Mouse (Mus musculus) heart, embryonic 16.5 days (tissue): Measurements from ENCODE around the gene Casc1. TPM values are rescaled to one million over a fixed set of nuclear protein-coding genes. Genes with fewer than 3 reads are reported as not detected.

Source experiments
- ATAC-seq: fragments of 200-750 bp; cut with Nextera tagmentation; replicated peaks from 2 replicates; pipeline ENCODE4 v1.8.0; 2017; ENCODE audit warnings: moderate number of reproducible peaks; ENCODE audit not compliant: insufficient read depth, low FRiP score; ENCODE audit errors: extremely low read depth
- H3K27ac ChIP-seq: fragments of 300-500 bp; sonication (generic); 2 replicates; pipeline ENCODE4 v1.5.1; 2014; ENCODE audit warnings: mild to moderate bottlenecking, low read length, control low read depth, moderate library complexity
- H3K27me3 ChIP-seq: fragments of 300-500 bp; sonication (generic); 2 replicates; pipeline ENCODE4 v1.6.1; 2014; ENCODE audit warnings: low read length, mixed read lengths; ENCODE audit not compliant: control insufficient read depth, insufficient read depth
- H3K36me3 ChIP-seq: fragments of 300-500 bp; sonication (generic); 2 replicates; pipeline ENCODE4 v1.6.1; 2014; ENCODE audit not compliant: control insufficient read depth, insufficient read depth
- H3K4me1 ChIP-seq: fragments of 300-500 bp; sonication (generic); 2 replicates; pipeline ENCODE4 v1.6.1; 2014; ENCODE audit warnings: low read length, mixed read lengths; ENCODE audit not compliant: control insufficient read depth, insufficient read depth
- H3K4me2 ChIP-seq: fragments of 300-500 bp; sonication (generic); 2 replicates; pipeline ENCODE4 v1.6.1; 2014; ENCODE audit warnings: low read depth, mild to moderate bottlenecking, control low read depth, low read length
- H3K4me3 ChIP-seq: fragments of 300-500 bp; sonication (generic); 2 replicates; pipeline ENCODE4 v1.5.1; 2014; ENCODE audit warnings: mild to moderate bottlenecking, control low read depth, low read length
- H3K9ac ChIP-seq: fragments of 300-500 bp; sonication (generic); 2 replicates; pipeline ENCODE4 v1.6.1; 2014; ENCODE audit warnings: low read length, control low read depth
- H3K9me3 ChIP-seq: fragments of 300-500 bp; sonication (generic); replicated peaks from 2 replicates; pipeline ENCODE4 v1.6.1; 2016; ENCODE audit warnings: low read length; ENCODE audit not compliant: control insufficient read depth
- WGBS: fragments of 180-500 bp; shearing (Covaris S2); extraction: QIAGEN DNeasy Blood & Tissue Kit; methylation state at CpG from one replicate; pipeline ENCODE4 v1.1.7; 2014; 5-methylcytosine and 5-hydroxymethylcytosine counted together
- polyA plus RNA-seq: library from polyadenylated mRNA; unstranded; fragments of >200 nt; fragmentation: Nextera tagmentation; extraction: Ambion mirVana; gene quantifications from 2 replicates; pipeline ENCODE4 v1.2.1, GENCODE M21; 2015

The Casc1 gene
- polyA plus RNA-seq, 1 experiment from 2014 or later: 0.53 TPM

DNA sequence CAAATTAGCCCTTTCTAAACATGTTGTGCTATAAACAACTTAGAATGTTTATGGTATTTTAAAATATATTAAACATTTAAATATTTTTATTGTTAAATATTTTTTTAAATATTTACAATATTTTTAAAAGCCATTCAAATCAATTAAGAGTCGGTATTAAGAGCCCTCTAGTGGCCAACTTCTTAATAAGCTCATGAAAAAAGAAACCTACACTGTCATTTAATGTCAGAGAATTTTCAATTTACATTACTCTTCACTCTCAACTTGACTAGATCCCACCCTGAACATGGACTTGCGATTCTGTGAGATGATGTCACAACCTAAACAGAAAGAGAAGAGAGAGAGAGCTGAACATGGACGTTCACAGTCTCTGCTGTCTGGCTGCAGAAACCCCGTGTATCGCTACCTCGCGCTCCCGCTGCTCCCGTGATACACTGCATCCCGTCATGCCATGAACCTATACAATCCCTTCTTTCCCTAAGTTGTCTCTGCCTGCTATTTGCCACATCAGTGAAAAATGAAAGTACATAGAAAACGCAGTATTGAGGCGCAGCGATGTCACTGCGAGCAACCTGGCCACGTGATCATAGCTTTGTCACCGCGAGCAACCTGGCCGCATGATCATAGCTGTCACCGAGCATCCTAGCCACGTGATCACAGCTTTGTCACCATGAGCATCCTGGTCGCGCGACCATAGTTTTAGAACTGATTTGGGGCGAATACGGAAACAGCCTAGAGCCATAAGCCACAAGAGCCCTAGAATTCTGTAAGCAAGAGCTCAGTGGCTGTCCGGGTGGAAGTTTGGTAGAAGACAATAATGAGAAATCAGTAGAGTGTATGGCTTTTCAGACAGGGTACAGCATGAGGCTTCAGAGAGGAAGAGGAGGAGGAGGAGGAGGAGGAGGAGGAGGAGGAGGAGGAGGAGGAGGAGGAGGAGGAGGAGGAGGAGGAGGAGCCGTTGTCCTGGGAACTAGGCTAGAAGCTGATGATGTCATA lies 23.4 kb downstream of the Casc1 start:
- Histone ChIP-seq H3K9ac (peak overlapping the region; percentile 43), H3K27me3 (no peaks in the 10 kb centered on the region), H3K4me2 (peak overlapping the region; percentile 66), H3K27ac (no peak overlapping the region), H3K9me3 (no peaks in the 10 kb centered on the region), H3K4me1 (no peaks in the 10 kb centered on the region), H3K36me3 (no peaks in the 10 kb centered on the region), H3K4me3 (peak overlapping the region; percentile 47)
- WGBS: 51% methylated on average over 27 of the region's 27 CpGs
- peak; percentile 19; the same call in 1 of the 2 replicates for ATAC-seq

DNA sequence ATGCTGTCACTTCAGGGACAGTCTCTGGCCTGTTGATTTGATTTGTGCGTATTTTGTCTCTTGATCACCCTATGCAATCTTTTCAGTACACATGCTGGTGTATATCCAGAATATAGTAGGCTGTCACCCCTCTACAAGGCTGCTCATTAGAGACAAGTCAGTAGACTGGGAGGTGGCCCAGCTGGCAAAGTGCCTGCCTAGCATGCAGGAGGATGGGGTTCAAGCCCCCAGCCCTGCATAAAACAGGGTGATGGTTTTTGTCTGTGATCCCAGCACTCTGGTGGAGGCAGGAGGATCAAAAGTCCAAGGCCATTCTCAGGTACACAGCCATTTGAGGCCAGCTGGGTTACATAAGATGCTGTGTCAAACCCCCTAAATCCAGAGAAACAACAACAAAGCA lies 24.7 kb downstream of the Casc1 start:
- H3K9me3 ChIP-seq: no peaks in the 10 kb centered on the region
- 86% methylated on average over 1 of the region's 1 CpGs for WGBS

DNA sequence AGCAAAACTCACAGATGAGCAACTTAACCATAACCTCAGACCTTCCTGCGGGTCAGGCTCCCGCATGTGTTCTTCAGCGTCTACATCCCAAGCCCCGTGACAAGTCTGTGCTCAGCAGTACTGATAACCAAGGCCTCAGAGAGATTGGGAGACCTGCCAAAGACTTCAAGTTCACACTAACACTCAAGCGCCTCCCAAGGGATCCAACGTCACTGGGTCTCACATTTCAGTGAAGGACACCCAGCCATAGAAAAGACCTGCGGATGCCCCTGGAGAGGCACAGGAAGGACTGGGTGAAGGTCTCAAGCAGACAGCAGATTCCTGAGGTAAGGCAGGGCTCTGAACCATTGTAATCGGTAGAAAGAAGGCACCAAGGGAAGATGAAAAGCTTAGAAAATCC lies 28.8 kb downstream of the Casc1 start:
- Histone ChIP-seq H3K4me2 (peak overlapping the region; percentile 49), H3K4me3 (peak overlapping the region; percentile 30), H3K9me3 (no peaks in the 10 kb centered on the region), H3K27ac (peak overlapping the region; percentile 67), H3K9ac (peak overlapping the region; percentile 8; the same call in 1 of the 2 replicates), H3K36me3 (no peaks in the 10 kb centered on the region), H3K27me3 (no peaks in the 10 kb centered on the region), H3K4me1 (peaks cover 7% of the 10 kb centered on the region)
- ATAC-seq: peak; percentile 83
- 15% methylated on average over 8 of the region's 8 CpGs for WGBS

More for the DNA sequence above, 24.7 kb downstream of the Casc1 start:
- Histone ChIP-seq H3K9ac (no peak overlapping the region), H3K27me3 (no peaks in the 10 kb centered on the region), H3K4me2 (no peak overlapping the region), H3K27ac (no peak overlapping the region), H3K36me3 (no peaks in the 10 kb centered on the region), H3K4me1 (peaks cover 7% of the 10 kb centered on the region), H3K4me3 (no peak overlapping the region)
- ATAC-seq: no peak

DNA sequence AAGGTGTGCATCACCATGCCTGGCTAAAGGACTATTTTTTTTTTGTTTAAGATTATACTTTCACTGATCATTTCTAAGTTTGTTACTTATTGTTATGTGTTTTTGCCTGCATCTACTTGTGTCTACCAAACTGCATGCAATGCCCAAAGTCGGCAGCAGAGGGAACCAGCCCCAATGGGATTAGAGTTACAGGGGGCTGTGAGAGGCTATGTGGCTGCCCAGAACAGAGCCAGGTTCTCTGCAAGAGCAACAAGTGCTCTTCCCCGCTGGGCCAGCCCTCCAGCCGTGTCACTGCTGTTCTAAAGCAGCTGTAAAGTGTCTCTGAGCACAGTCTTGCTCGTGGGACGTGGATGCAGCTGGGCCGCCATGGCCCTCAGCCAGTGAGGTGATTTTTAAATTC lies 31.1 kb downstream of the Casc1 start:
- WGBS: 40% methylated on average over 6 of the region's 6 CpGs
- no peak overlapping the region for H3K27ac ChIP-seq
- H3K36me3 ChIP-seq: no peaks in the 10 kb centered on the region
- no peak for ATAC-seq
- no peak overlapping the region for H3K4me2 ChIP-seq
- H3K4me1 ChIP-seq: peaks cover 13% of the 10 kb centered on the region
- no peak overlapping the region for H3K4me3 ChIP-seq
- H3K9ac ChIP-seq: no peak overlapping the region
- peaks cover 4% of the 10 kb centered on the region; the same call in 1 of the 2 replicates for H3K27me3 ChIP-seq
- H3K9me3 ChIP-seq: no peaks in the 10 kb centered on the region

DNA sequence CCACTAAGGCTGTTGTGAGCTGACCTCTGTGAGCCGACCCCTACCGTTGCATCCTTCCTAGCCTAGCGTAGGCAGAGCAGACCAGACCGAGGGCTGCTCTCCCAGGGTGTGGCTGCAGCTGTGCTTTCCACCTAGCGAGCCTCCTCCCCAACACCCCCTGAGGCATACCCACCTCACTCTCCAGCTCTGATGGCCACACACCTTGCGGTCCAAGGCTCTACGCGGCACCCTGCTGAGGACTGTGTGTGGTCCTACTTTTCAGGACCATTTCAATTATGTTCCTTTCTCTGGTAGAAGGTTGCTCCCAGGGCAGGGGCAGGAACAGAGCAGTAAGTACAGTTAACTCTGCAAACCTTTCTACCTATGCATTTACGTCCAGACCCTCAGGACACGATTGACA lies 34.3 kb downstream of the Casc1 start:
- Histone ChIP-seq H3K4me3 (no peak overlapping the region), H3K36me3 (no peaks in the 10 kb centered on the region), H3K27ac (no peak overlapping the region), H3K27me3 (peaks cover 4% of the 10 kb centered on the region; the same call in 1 of the 2 replicates), H3K9ac (no peak overlapping the region), H3K9me3 (no peaks in the 10 kb centered on the region), H3K4me1 (peaks cover 25% of the 10 kb centered on the region), H3K4me2 (no peak overlapping the region)
- WGBS: 72% methylated on average over 10 of the region's 10 CpGs
- ATAC-seq: no peak

DNA sequence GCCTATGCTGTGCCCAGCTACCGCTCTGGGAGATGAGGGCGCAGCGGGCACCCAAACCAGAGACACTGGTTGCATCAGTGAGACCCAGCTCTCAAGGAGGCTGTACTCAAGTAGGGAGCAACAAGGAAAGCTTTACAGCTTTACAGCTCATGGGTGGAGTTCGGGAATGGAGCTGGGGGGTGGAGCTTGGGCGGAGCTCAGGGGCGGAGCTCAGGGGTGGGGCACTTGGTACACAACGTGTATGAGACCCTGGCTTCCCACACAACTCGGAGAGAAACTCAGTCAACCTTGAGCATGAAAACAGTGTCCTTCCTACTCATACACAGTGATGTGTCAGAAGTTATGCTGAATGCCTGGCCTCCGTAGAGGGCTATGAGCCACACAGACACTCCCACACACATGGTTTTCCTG lies 35.2 kb downstream of the Casc1 start:
- no peak overlapping the region for H3K9ac ChIP-seq
- H3K27me3 ChIP-seq: peaks cover 4% of the 10 kb centered on the region; the same call in 1 of the 2 replicates
- H3K4me3 ChIP-seq: no peak overlapping the region
- no peak overlapping the region for H3K27ac ChIP-seq
- H3K9me3 ChIP-seq: no peaks in the 10 kb centered on the region
- no peaks in the 10 kb centered on the region for H3K36me3 ChIP-seq
- WGBS: 39% methylated on average over 9 of the region's 9 CpGs
- ATAC-seq: no peak
- peaks cover 25% of the 10 kb centered on the region for H3K4me1 ChIP-seq
- H3K4me2 ChIP-seq: 0 out of 2 replicates have a peak overlapping the region, but pooled peaks have one; percentile 11

DNA sequence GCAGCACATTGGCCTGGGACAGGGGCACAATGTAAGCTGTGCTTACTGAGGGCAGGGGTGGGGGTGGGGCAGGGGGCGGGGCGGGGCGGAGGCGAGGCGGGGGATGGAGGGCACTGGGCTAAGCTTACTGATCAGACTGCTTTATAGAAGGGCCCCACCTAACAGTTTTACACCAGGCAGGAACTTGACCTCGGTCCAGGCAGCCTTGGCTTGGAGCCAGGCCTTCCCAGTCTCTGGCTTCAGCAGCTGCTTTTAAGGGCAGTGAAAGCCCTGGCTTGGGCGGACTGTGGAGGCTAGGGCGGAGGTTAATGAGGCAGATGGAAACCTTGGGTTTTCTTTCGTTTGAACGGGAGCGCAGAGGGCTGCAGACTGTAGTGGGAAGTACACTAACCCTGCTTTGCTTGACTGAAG lies 37.0 kb downstream of the Casc1 start:
- no peaks in the 10 kb centered on the region for H3K36me3 ChIP-seq
- peaks cover 4% of the 10 kb centered on the region; the same call in 1 of the 2 replicates for H3K27me3 ChIP-seq
- H3K27ac ChIP-seq: peak overlapping the region; percentile 46
- peaks cover 25% of the 10 kb centered on the region for H3K4me1 ChIP-seq
- H3K4me3 ChIP-seq: no peak overlapping the region
- H3K9me3 ChIP-seq: no peaks in the 10 kb centered on the region
- WGBS: 10% methylated on average over 11 of the region's 11 CpGs
- H3K4me2 ChIP-seq: peak overlapping the region; percentile 8; the same call in 1 of the 2 replicates
- H3K9ac ChIP-seq: no peak overlapping the region; the same call in 1 of the 2 replicates
- peak; percentile 82 for ATAC-seq

DNA sequence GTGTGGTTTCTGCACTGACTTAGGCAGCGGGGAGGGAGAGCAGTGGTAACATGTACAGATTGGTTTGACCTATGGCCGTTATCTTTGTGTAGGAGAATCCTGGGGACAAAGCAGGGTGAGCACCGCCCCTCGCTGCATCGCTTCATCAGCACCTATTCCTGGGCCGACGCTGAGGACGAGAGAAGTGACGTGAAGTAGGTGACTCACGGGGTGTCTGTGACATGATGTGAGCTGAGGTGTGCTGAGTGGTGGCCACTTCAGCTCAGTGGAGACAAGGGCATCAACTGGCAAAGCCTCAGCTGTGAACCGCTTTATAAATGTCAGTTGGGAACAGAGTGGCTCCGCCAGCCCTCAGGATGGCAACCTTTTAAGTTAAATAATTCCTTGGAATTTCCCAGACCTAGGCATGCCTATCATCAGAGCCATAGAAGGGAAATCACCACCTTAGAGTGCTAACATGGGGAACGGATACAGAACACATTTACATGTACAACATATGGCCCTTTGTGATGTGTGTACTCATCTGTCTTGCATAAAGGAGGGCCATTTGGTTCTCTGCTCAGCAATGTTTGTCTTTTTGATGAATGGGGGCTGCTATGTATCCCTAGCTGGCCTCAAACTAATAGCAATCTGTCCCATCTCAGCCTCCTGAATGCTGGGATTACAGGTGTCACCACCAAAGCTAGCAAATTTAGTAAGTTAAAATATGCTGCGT lies 38.8 kb downstream of the Casc1 start:
- Histone ChIP-seq H3K9ac (no peak overlapping the region), H3K4me2 (peak overlapping the region; percentile 61)

More for the DNA sequence above, 38.8 kb downstream of the Casc1 start:
- H3K36me3 ChIP-seq: no peaks in the 10 kb centered on the region
- WGBS: 44% methylated on average over 14 of the region's 14 CpGs
- ATAC-seq: peak; percentile 34
- H3K4me1 ChIP-seq: peaks cover 25% of the 10 kb centered on the region
- H3K27ac ChIP-seq: no peak overlapping the region
- no peaks in the 10 kb centered on the region for H3K9me3 ChIP-seq
- peaks cover 4% of the 10 kb centered on the region; the same call in 1 of the 2 replicates for H3K27me3 ChIP-seq
- H3K4me3 ChIP-seq: peak overlapping the region; percentile 26
